18 mouse cellular contexts compared by ENCODE assay signal in genomic region chr2:107318636-107319035, GRCm38 (mm10). TPM values are rescaled to one million over a fixed set of nuclear protein-coding genes. Genes with fewer than 3 reads are reported as not detected.
"Had no signal": no experiment of that assay in that cellular context is flagged by ENCODE, and none has a peak within 500 bp of the region (broad histone marks: within the 10 kb centered on the region; RNA-seq: fewer than 3 reads in every experiment).

No protein-coding gene starts in this region.

- H3K4me3 ChIP-seq: midbrain, embryonic 10.5 days; midbrain, embryonic 12.5 days; neural tube, embryonic 12.5 days had no signal

- H3K27me3 ChIP-seq: midbrain, embryonic 12.5 days; neural tube, embryonic 12.5 days had no signal

- H3K4me2 ChIP-seq: lung, embryonic 14.5 days; midbrain, embryonic 12.5 days; neural tube, embryonic 12.5 days had no signal

- ATAC-seq: midbrain, embryonic 16.5 days had no signal

- H3K9me3 ChIP-seq: midbrain, embryonic 10.5 days; midbrain, embryonic 12.5 days; neural tube, embryonic 12.5 days had no signal

- DNase-seq: lung, adult 18-20 months; lung, embryonic 14.5 days; lung, postnatal 10 days; lung, postnatal 4 days; midbrain, embryonic 14.5 days; right cerebral cortex, postnatal 14 days; thymus, adult 18-20 months; thymus, postnatal 14 days; thymus, postnatal 36 days had no signal

- H3K36me3 ChIP-seq: midbrain, embryonic 10.5 days; midbrain, embryonic 12.5 days; neural tube, embryonic 12.5 days had no signal

- H3K9ac ChIP-seq: lung, embryonic 14.5 days; midbrain, embryonic 12.5 days; neural tube, embryonic 12.5 days had no signal

- H3K27ac ChIP-seq: midbrain, embryonic 10.5 days; midbrain, embryonic 12.5 days; neural tube, embryonic 12.5 days had no signal

- H3K4me1 ChIP-seq: midbrain, embryonic 10.5 days; midbrain, embryonic 12.5 days; neural tube, embryonic 12.5 days had no signal

RNA-seq across cellular contexts. Expression of gene Kcna4, which starts 28.2 kb away (rescaled TPM):
- total RNA-seq: megakaryocyte, adult 5-6 weeks; megakaryocyte-erythroid progenitor cell, adult 5-6 weeks; neutrophil, adult 5-6 weeks had no signal
- polyA plus RNA-seq: spleen, adult 2 months; thymus, postnatal 0 days had no signal
